Mouse (Mus musculus) heart, postnatal 10 days (tissue): ENCODE results near the gene Atrn. TPM values are rescaled to one million over a fixed set of nuclear protein-coding genes. Genes with fewer than 3 reads are reported as not detected.
A peak's percentile ranks its signal among the peaks of the same experiment; 100 is the strongest.

Experiments used
- DNase-seq, 2 experiments: peaks; one replicate each; pipeline ENCODE4 v3.0.0; 2021
- intact Hi-C: fragments of 180-260 bp; cut with DNase I; formaldehyde crosslinking; loops from one replicate; pipeline ENCODE4 v1.15.1; 2025
- total RNA-seq, 2 experiments: library from RNA; stranded (reverse); gene quantifications; 2 replicates each; pipeline ENCODE4 v1.2.3; 2021

Gene Atrn
- total RNA-seq, 2 experiments from 2014 or later, result 29.4 to 30.9 TPM

DNA sequence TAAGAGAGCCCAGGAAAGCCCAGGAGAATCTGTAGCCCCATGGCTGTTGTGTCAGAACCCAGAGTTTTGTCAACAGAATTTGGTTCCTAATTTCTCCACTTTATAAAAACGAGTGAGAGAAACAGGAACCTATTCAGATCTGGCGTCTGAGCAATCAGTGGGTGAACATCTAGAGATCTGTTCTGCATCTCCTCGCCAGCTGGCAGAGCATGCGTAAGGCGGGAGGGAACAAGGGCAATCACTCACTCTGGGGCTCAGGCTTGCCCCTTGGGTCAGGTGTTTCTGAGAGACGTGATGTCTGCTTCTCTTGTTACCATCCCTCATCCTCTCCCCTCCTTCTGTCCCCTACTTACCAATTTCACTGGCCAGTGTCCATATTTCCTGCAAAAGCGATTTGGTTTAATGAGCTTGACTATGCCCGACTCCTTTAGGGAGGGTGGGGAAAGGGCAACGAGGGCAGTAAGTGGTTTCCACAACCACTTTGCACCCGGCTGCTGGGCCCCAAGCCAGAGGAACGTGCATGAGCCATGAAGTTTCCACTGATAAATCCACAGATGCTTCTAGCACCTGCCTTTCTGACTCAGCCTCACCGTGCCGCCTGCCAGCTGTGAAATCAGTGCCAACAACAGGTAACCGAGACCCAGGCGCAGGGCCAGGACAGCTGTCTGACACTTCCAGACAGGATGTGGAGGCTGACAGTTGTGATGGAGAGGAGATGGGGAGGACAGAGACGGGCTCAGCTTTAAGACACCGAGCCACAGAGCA, 131.1 kb downstream of the Atrn start:
- intact Hi-C loops, result no loop called here
- DNase-seq, result peak; percentile 67 to 80

DNA sequence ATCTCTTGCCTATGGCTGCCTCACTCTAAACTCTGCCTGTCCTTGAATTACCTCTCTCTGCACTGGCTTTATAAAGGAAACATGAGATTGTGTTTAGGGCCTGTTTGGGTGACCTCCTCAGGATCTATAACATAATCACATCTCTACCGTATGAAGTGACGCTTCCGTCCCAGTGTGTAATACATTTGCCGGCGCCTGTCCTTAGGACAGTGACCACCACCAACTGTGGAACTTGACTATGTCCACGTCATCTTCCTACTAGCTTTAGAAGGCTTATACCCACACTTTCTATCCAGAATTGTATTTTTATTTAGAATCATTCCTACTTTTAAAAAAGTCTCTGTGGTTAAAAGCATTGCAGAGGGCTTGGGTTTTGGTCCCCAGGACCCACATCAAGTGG, 131.9 kb downstream of the Atrn start:
- intact Hi-C loops, result no loop called here
- DNase-seq, result no peak

DNA sequence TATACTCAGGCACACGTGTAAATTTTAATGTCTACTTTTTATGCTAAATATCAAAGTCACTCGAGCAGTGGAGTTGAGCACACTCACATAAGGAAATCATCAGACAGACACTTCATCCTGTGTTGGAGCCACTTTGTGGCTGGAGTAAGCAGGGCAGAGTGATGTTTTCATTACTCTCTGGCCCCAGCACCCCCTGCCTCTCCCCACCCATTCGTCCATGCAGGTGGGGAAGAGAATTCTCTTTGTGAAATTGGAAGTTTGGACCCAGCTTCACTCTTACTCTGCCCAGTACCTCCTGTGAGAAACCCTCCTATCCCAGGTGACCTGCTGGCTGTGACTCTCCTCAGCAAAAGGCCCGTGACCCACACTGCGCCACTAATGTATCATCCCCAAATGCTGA, 132.4 kb downstream of the Atrn start:
- DNase-seq, result no peak
- intact Hi-C loops, result no loop called here

DNA sequence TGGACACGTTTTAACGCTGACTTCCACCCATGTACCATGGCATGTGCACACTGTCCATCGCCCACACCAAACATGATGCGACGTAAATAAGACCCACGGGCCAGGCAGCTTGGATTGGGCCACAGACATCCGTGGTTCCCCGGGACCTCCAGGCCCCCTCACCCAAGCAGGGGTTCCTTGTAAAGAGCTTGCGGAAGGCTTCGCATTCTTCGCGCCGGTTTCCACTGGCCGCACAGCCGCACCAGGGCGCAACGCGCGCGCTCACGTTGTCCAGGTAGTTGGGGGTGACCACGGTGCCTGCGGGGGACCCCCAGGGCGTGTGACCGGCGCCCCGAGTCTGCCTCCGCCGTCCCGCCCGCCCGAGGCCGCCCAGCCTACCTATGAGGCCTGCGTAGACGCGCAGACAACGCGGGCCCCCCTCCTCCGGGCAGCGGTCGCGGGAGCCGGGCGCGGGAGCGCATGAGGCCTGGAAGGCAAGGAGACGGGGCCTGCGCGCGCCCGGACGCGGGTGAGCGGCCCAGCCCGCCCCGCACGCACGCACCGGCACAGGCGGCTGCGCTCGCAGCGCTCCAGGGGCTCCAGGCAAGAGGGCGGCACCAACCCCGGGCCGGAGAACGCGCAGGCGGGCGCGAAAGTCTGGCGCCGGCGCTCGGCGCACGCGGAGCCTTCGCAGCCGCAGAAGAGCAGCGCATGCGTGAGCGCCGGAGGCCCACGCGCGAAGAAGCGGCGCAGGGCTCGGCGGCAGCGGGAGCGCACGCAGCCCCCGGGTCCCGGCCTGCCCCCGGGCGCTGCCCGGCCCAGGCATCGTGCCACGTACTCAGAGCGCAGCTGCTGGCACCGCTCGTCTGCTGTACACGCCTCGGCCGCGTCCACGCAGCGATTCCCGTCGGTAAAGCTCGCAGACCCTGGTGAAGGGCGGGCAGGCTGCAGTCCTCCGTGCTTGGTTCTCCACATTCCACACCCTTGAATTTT, 134.8 kb downstream of the Atrn start:
- peak in 1 of 2 experiments; percentile 44 for DNase-seq
- intact Hi-C loops, result no loop called here

DNA sequence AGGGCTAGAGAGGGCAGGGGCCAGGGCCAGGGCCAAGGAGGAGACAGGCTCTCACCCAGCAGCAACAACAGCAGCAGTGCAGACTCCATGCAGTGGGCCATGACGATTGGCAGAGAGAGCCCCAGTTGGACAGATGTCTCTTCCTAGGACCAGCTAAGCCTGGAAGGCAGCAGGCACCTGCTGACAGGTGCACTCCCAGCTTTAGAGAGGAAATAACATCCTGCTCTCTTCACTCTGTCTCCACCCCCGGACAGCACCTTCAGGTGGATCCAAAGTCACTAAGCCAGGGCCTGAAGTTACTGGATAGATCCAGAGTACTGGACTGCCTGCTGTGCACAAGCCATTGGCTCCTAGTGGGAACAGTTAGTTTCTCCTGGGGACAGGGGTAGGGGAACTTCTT, 136.7 kb downstream of the Atrn start, which contains the start of gene Gfra4:
Gfra4 (minus strand) TSS at position 101 of the 400 bp plus-strand sequence.
- intact Hi-C loops, result no loop called here

DNA sequence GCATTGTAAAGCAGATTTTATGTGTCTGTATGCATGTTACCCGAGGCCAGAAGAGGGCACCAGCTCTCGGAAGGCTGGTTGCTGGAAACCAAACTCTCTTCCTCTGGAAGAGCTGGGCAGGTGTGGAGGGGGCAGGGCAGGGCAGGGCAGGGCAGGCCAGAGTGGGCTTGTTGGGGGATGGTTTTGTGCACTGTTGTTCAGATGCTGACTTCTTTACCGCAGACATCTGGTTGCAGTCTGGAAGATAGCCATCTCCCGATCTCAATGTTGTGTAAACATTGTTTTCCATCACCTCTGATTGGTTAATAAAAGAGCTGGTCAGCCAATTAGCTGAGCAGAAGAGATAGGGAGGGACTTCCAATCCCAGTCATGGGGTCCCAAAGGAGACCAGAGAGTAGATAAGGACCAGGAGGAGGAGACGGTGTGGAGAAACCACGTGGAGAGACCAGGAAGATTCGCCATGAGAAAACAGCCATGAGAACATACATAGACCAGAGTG, 138.1 kb downstream of the Atrn start:
- intact Hi-C loops, result no loop called here
- DNase-seq, result no peak

More for the DNA sequence above, 136.7 kb downstream of the Atrn start, which contains the start of gene Gfra4:
- no peak for DNase-seq

DNA sequence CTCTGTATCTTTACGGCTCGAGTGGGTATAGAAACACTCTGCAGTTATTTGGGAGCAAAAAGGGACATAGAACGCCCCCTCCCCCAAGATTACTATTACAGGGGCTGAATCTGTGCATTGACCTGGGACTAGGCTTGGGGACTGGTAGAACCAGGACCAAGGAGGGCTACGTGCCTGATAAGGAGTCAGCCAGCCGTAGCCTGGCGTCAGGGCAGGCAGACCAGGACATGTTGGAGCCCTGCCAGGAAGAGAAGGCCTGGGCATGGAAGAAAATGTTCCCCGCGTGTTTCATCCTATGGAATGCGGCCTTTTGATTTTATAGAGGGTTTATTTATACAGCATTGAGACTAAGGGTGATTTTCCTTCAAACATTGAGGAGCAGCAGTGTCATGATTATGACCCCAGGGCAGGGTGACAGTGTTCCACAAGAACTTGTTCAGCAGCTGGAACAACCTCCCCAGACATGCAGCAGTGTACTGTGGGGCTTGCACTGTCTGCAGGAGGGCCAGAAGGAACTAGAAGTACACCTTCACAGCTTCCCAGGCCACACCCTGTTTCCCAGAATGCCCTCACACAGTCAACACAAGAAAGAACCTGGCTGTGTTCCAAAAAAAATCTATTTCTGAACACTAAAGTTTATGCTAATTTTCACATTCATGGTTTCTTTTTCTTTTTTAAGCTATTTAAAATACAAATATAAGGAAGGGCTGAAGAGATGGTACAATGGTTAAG, 138.9 kb downstream of the Atrn start:
- no peak for DNase-seq
- intact Hi-C loops, result no loop called here

DNA sequence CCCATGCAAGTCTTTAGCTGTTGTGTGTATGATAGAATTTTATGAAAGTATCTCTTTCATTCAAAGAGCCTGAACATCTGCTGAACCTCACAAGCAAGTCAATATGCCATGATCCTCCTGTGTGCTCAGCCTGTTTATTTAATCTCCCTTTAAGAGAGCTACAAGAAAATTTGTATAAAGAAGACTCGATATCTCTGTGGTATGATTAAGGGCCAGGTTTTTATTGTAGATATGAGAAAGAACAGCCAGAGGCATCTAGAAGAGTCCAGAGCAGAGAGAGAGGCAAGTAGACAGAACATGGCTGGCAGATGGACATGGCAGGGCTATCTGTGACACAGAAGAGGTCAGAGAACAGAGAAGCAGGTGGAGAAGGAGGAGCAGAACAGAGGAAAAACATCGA, 139.7 kb downstream of the Atrn start:
- intact Hi-C loops, result no loop called here

DNA sequence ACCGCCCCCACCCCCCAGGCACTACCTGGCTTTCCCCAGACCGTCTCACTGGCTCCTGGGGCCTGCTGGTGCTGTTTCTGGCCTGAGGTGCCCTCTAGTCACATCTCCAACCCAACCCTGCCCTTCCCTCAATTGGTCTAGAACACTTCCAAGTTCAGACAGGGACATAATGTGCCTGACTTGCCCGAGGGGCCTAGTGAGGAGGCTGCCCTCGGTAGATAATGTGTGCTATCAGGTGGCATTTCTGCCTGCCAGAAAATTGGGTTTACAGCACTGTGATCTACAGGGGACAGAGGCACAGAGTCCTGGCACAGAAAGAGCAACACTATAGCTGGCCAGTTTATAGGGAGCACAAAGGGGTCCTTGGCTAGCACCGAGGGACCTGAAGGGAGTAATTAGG, 145.7 kb downstream of the Atrn start:
- DNase-seq, result no peak
- intact Hi-C loops, result loop anchor here (10.0 kb wide), 1 partner anchor 203 kb away; no protein-coding TSS in a partner anchor

More for the DNA sequence above, 139.7 kb downstream of the Atrn start:
- DNase-seq, result no peak

DNA sequence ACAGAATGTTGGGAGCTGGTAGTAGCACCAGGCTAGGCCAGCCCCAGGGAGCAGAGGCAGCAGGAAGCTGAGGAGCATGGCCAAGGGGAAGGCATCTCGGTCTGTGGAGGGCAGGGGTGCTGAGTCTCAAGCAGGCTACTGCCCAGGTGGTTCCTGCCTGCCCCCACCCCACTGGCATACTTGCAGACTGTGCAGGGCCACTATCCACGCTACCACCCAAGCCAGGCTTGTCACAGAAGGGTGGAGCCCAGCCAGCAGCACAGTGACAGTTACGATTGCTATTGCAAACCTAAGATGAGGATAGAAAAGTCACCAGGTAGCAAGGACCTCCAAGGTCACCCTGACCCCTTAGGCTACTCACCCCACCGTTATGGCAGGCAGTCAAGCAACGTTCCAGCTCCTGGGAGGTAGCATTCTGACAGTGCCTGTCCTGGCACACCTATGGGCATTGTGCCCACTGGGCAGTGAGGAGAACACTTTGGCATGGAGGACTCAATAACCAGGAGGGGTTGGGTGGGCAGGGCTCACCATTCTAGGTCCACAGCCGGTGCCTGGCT, 146.6 kb downstream of the Atrn start:
- no peak for DNase-seq
- intact Hi-C loops, result loop anchor here (10.0 kb wide), 1 partner anchor 202 kb away; no protein-coding TSS in a partner anchor

DNA sequence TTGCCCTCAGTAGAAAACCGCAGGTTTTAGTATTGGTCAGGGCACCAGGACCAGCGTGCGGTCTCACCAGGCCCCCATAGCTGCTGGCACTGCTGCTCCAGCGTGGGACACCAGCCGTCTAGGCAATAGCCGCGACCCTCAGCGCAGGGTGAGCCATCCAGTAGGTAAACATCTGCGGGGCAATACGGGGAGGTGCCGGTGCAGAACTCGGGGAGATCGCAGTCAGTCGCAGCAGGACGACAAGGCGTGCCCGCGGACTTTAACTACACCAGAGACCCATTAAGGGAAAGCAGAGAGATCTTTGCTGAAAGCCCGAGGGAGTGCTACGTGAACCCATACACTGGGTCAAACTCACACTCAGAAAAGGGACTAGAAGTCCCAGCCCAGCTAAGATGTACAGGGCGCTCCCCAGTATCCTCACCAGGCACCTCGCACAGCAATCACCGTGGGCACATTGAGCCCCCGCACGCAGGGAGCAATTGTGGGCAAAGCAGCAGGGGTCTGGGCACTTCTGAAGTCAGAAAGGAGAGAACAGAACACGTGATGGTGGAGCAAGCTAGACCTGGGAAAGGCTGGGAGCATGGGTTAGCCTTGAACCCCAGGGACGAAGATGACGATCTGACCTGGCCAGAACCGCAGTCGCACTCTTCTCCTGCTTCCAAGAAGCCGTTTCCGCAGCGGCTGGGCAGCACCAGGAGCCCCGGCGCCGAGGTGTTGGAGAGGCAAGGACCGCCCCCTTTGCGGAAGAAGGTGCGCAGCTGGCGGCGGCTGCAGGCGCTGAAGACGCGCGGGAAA, 147.8 kb downstream of the Atrn start:
- intact Hi-C loops, result loop anchor here (10.0 kb wide), 1 partner anchor 201 kb away; no protein-coding TSS in a partner anchor

DNA sequence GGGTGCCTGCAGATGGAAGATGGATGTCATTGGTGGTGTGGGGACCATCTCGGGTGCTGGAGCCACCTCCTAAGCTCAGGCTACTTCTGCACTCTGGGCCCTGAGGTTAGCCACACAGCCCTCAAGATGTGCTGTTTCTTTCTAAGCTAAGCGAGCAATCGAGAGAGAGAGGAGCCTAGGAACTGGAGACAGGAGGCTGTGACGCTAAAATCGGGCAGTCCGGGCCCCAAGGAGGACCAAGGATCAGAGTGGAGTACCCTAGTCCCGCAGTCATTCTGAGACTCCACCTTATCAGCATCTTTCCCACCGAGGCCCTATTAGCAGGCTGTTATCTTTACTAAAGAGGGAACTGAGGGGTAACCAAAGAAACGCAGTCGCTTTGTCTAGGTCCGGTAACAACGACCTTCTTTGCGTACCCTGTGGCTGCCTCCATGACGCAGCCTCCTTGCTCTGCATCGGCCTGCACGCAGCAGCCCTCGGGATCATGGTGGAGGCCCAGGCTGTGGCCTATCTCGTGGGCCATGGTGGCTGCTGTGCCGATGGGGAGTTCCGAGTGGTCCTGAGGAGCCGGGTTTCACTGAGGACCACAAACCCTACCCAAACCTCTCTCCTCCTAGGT, 148.5 kb downstream of the Atrn start:
- intact Hi-C loops, result loop anchor here (5.0 to 10.0 kb wide), 2 partner anchors 38 to 200 kb away; no protein-coding TSS in a partner anchor
- no peak for DNase-seq

More for the DNA sequence above, 147.8 kb downstream of the Atrn start:
- DNase-seq, result no peak

DNA sequence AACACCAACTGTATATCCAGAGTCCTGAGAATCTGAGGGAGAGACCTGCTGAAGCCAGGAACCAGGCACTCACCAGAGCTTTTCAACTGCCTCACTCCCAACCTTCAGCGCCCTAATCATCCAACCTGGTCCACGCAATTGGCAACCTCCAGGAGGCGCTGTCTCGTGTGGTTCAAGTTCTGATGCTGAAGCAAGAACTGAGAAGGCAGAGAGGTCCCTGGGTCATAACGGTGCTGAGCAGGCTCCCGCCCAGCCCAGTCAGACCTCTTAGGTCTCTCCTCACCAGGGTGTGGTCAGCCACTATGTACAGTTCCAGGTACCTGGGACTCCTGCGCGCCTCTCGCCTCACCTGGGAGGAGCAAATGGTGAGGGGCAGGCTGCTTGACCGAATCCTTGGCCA, 149.3 kb downstream of the Atrn start:
- peak; percentile 53 to 82 for DNase-seq
- intact Hi-C loops, result loop anchor here (1.0 to 10.0 kb wide), 3 partner anchors 37 to 199 kb away; partner anchors contain the start of gene 1700037H04Rik

DNA sequence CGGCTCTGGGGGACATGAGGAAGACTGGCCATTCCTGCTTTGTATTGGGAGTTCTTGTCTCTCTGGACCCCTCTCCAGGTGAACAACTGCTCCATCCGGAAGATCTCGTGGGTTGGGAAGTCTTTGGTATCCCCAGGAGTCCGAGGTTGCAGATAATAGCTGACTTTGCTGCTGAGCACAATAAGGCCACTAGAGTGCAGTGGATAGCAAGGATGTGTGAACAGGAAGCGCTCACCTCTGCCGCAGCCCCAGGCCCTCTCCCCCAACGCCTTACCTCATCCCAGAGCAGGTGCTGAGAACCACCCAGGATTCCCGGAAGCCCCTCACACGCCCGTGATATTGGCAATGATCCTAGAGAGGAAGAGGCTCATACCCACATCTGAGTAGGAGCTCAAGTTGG, 149.9 kb downstream of the Atrn start:
- intact Hi-C loops, result loop anchor here (1.0 to 10.0 kb wide), 3 partner anchors 36 to 199 kb away; partner anchors contain the start of gene 1700037H04Rik
- peak in 1 of 2 experiments; percentile 36 for DNase-seq

DNA sequence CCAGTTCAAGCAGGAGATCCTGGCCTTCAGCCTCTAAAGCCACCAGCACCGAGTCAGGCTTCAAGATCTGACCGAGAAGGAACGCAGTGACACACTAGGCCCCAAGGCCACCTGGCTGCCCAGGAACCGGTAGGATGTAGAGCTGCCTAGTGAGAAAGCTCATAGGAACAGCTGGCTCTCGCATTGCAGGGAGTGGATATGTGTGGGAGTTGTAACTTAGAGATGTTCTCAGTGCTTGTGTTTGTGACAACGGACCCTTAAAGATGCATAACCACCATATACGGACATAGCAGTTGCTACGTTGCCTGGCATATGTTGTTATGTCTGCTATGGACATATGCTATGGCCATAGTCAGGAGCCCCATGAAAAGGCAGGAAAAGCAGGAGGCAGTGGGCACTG, 152.4 kb downstream of the Atrn start:
- no peak for DNase-seq
- intact Hi-C loops, result loop anchor here (5.0 to 10.0 kb wide), 2 partner anchors 34 to 196 kb away; no protein-coding TSS in a partner anchor

DNA sequence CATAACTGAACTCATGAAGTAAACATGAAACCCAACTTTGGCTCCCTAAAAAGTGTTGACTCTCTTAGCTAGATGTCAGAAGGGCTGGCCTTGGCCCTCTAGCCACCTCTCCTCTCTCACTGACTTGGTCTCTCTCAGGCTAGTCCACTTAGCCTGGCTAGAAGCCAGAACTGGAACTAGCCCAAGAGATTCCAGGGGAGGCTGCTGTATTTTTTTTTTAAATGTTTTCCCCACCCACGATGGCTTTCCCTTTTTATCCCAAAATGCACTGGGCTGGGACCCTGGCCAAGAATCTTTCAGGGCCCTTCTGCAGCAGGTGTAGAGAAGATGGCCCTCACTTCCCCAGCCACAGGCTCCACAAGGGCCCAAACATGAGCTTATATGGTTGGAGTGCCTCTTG, 153.1 kb downstream of the Atrn start:
- DNase-seq, result peak; percentile 86 to 88
- intact Hi-C loops, result loop anchor here (5.0 to 10.0 kb wide), 2 partner anchors 33 to 195 kb away; no protein-coding TSS in a partner anchor

DNA sequence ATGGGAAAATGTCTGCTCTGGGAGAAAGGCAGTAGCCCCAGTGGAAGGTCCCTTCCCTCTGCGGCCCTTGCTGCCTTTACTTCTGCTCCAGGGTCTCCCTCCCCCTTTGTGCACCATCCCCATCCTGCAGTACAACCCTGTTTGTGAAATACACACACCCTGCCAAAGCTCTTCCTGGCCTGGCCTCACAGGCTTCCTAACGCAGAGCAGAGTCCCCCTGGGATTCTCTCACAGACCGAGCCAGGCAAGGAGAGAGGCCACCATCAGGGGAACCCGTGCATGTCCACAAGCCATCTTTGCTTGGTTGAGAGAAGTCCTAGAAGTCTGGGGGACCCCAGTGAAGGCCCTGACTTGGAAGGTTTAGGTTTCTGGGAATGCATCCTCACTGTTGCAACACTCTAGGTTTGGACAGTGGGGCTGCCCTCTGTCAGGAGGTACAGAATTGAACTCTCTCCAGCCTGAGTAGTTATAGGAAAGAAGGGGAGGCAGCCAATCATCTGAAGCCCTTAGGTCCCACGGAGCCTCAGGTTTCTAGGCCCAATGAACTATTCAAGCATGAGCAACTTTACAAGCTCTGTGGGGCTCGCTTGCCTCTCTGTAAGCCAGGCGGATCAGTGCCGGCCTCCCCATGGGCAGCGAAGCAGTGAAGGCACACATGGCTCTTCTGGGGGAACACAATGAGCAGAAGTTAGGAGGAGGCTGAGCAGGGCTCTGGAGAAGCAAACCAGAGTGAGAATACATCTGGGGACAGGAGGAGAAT, 153.7 kb downstream of the Atrn start:
- intact Hi-C loops, result loop anchor here (5.0 to 10.0 kb wide), 2 partner anchors 32 to 195 kb away; no protein-coding TSS in a partner anchor
- DNase-seq, result peak; percentile 53 to 59
